Mouse (Mus musculus) midbrain, embryonic 16.5 days (tissue): Measurements from ENCODE around the gene Chst15. TPM values are rescaled to one million over a fixed set of nuclear protein-coding genes. Genes with fewer than 3 reads are reported as not detected.

Experiments
- ATAC-seq: fragments of 200-750 bp; cut with Nextera tagmentation; 2 replicates; pipeline ENCODE4 v1.8.0; 2017; ENCODE audit warnings: moderate TSS enrichment
- H3K27ac ChIP-seq: fragments of 300-500 bp; sonication (generic); 2 replicates; pipeline ENCODE4 v1.5.1; 2014; ENCODE audit warnings: mild to moderate bottlenecking, low read length, mixed read lengths
- H3K27me3 ChIP-seq: fragments of 300-500 bp; sonication (generic); 2 replicates; pipeline ENCODE4 v1.6.1; 2014; ENCODE audit warnings: low read depth, low read length, mixed read lengths; ENCODE audit not compliant: control insufficient read depth, insufficient read depth
- H3K36me3 ChIP-seq: fragments of 300-500 bp; sonication (generic); 2 replicates; pipeline ENCODE4 v1.6.1; 2014; ENCODE audit warnings: mild to moderate bottlenecking, low read length, moderate library complexity, mixed read lengths; ENCODE audit not compliant: control insufficient read depth, insufficient read depth
- H3K4me1 ChIP-seq: fragments of 300-500 bp; sonication (generic); 2 replicates; pipeline ENCODE4 v1.6.1; 2014; ENCODE audit warnings: mild to moderate bottlenecking, low read length, mixed read lengths; ENCODE audit not compliant: control insufficient read depth, insufficient read depth
- H3K4me2 ChIP-seq: fragments of 300-500 bp; sonication (generic); 2 replicates; pipeline ENCODE4 v1.6.1; 2014; ENCODE audit warnings: mild to moderate bottlenecking, low read length, mixed read lengths
- H3K4me3 ChIP-seq: fragments of 300-500 bp; sonication (generic); 2 replicates; pipeline ENCODE4 v1.5.1; 2014; ENCODE audit warnings: low read depth, mild to moderate bottlenecking, low read length, moderate library complexity, mixed read lengths
- H3K9ac ChIP-seq: fragments of 300-500 bp; sonication (generic); 2 replicates; pipeline ENCODE4 v1.6.1; 2014; ENCODE audit warnings: low read depth, low read length, mixed read lengths
- H3K9me3 ChIP-seq: fragments of 300-500 bp; sonication (generic); replicated peaks from 2 replicates; pipeline ENCODE4 v1.6.1; 2014; ENCODE audit warnings: mild to moderate bottlenecking, low read length, mixed read lengths; ENCODE audit not compliant: control insufficient read depth, poor library complexity, severe bottlenecking
- WGBS: fragments of 180-500 bp; shearing (Covaris S2); extraction: QIAGEN DNeasy Blood & Tissue Kit; methylation state at CpG from one replicate; pipeline ENCODE4 v1.1.7; 2014; 5-methylcytosine and 5-hydroxymethylcytosine counted together
- polyA plus RNA-seq: library from polyadenylated mRNA; unstranded; fragments of >200 nt; fragmentation: Nextera tagmentation; extraction: Ambion mirVana; gene quantifications from 2 replicates; pipeline ENCODE4 v1.2.1, GENCODE M21; 2015

The Chst15 gene
- polyA plus RNA-seq, 1 experiment from 2014 or later: 12.6 TPM

DNA sequence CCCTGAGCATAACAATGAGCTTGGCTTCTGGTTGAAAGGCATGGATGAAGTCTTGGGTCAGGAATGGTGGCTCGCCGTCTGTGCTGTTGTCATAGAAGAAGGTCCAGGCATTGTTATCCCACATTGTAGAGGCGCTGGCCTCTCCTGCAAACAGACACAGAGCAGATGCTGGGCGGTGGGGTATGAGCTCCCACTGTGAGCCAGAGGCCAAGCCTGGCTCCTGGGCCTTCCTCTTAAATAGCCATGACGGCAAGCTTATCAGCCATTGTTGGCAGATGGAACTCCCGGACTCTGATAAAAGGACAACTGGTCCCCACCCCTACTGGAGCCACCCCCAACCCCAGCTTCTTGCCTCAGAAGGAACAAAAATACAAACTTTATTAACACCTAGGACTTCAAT lies 54.3 kb downstream of the Chst15 start:
- H3K9ac ChIP-seq: no peak overlapping the region
- 14% methylated on average over 6 of the region's 6 CpGs for WGBS
- H3K4me3 ChIP-seq: no peak overlapping the region
- H3K9me3 ChIP-seq: no peaks in the 10 kb centered on the region
- peaks cover 4% of the 10 kb centered on the region; the same call in 1 of the 2 replicates for H3K4me1 ChIP-seq
- no peaks in the 10 kb centered on the region for H3K36me3 ChIP-seq
- no peak overlapping the region for H3K4me2 ChIP-seq
- H3K27ac ChIP-seq: no peak overlapping the region
- no peaks in the 10 kb centered on the region for H3K27me3 ChIP-seq
- ATAC-seq: no peak

DNA sequence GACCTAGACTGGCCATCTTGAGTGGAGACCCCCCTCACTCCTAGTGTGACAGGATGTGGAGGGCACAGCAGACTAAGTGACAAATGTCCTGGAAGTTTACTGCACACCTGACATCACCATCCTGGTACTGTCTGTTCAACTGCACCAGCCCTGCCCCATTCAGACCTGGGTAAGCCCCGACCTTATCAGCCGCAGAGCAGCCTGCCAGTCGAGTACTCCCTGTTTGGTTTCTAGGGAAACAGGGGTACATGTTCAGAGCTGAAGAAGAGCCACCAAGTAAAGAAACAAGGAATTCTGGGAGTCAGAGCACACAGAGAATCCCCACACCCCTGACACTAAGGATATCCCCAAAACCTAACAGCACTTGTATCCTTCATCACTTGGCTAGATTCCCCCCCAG lies 55.1 kb downstream of the Chst15 start:
- Histone ChIP-seq H3K4me3 (no peak overlapping the region), H3K9ac (no peak overlapping the region), H3K4me2 (no peak overlapping the region), H3K4me1 (peaks cover 4% of the 10 kb centered on the region; the same call in 1 of the 2 replicates), H3K27me3 (no peaks in the 10 kb centered on the region), H3K27ac (no peak overlapping the region), H3K9me3 (no peaks in the 10 kb centered on the region), H3K36me3 (no peaks in the 10 kb centered on the region)
- WGBS: 35% methylated on average over 3 of the region's 3 CpGs
- no peak for ATAC-seq

DNA sequence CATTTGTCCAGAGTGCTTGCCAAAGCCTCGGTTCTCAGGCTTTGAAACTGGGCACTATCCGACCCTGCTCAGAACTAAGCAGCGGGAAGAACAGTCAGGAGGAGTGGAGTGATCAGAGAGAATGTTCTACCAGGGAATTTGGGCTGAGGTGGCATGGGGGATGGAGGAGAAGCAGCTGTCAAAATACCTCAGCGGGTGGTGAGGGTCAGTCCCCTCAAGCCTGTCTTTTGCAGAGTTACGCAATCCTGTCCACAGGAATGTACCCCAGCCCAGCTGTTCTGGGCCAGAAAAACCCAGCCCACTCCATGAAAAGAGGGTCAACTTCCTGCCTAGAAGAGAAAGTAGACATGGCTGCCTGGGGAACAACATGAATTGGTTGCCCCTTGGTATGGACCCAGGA lies 56.4 kb downstream of the Chst15 start:
- Histone ChIP-seq H3K36me3 (no peaks in the 10 kb centered on the region), H3K4me2 (no peak overlapping the region), H3K4me3 (no peak overlapping the region), H3K4me1 (peaks cover 4% of the 10 kb centered on the region; the same call in 1 of the 2 replicates), H3K27me3 (no peaks in the 10 kb centered on the region), H3K9ac (no peak overlapping the region), H3K27ac (no peak overlapping the region), H3K9me3 (no peaks in the 10 kb centered on the region)
- WGBS: 69% methylated on average over 5 of the region's 5 CpGs
- ATAC-seq: no peak

DNA sequence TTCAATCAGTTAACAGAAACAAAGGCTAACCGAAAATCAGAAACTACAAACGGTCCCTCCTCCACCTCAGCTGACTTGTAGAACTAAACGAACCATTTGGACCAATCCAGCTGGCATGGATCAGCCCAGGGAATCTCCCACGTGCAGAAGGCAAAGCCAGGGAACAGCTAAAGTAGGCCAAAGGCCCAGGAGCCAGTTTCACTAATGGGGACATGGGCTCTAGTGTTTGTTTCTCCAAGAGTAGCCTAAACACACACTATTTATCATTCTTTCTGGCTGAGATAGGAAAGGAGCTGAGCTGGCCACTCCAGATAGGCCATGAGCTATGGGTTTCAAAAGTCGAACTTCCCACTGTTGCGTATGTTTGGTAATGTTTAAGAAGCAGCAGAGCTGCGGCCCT lies 58.2 kb downstream of the Chst15 start:
- Histone ChIP-seq H3K4me2 (no peak overlapping the region), H3K4me1 (0 out of 2 replicates have a peak, but pooled peaks cover 4% of the 10 kb centered on the region), H3K27ac (no peak overlapping the region), H3K36me3 (no peaks in the 10 kb centered on the region), H3K9ac (no peak overlapping the region), H3K4me3 (no peak overlapping the region), H3K27me3 (no peaks in the 10 kb centered on the region), H3K9me3 (no peaks in the 10 kb centered on the region)
- no peak for ATAC-seq
- WGBS: 42% methylated on average over 7 of the region's 7 CpGs

DNA sequence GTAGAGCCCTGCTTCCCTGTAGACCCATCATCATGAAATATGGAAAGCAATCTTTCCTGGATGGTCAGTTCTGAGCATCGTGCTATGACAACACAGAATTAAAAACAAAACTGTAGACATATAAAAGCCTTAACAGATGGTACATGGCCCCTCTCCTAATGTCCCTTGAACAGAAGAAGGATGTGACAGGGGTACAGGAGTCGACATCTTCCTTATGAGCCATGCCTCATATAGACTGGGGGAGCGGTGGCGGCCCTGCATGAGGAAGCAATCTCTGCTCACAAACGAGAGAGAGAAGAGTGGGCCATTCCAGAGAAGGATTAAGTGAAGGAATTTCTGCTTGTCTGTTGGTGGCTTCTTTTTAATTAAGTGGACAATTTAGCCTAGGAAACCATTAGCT lies 58.8 kb downstream of the Chst15 start:
- no peak overlapping the region for H3K9ac ChIP-seq
- no peak overlapping the region for H3K4me2 ChIP-seq
- no peaks in the 10 kb centered on the region for H3K36me3 ChIP-seq
- 60% methylated on average over 5 of the region's 5 CpGs for WGBS
- H3K27me3 ChIP-seq: no peaks in the 10 kb centered on the region
- H3K27ac ChIP-seq: no peak overlapping the region
- no peaks in the 10 kb centered on the region for H3K9me3 ChIP-seq
- H3K4me1 ChIP-seq: 0 out of 2 replicates have a peak, but pooled peaks cover 4% of the 10 kb centered on the region
- no peak for ATAC-seq
- no peak overlapping the region for H3K4me3 ChIP-seq

DNA sequence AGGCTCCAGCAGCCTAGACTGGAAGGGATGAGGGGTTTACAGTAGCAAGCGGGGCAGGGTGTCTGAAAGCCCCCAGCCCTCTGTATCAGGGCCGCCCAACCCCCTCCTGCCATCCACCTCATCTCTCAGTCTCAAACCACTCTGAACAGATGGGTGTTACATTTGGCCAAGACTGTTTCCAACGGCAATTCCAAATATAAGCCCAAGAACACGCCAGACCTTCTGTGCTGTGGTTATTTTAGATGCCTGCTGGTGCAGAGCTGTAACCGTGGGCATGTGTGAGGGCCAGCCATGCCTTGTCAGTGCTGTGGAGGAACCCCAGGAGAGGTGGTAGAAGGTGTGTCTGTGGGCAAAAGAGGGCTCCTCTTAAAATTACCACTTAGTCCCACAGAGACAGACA lies 63.5 kb downstream of the Chst15 start:
- no peak overlapping the region for H3K4me3 ChIP-seq
- WGBS: 87% methylated on average over 5 of the region's 5 CpGs
- H3K4me2 ChIP-seq: no peak overlapping the region
- peaks cover 2% of the 10 kb centered on the region; the same call in 1 of the 2 replicates for H3K4me1 ChIP-seq
- H3K36me3 ChIP-seq: no peaks in the 10 kb centered on the region
- H3K9me3 ChIP-seq: no peaks in the 10 kb centered on the region
- no peak overlapping the region for H3K27ac ChIP-seq
- no peak overlapping the region for H3K9ac ChIP-seq
- no peak for ATAC-seq
- H3K27me3 ChIP-seq: no peaks in the 10 kb centered on the region

DNA sequence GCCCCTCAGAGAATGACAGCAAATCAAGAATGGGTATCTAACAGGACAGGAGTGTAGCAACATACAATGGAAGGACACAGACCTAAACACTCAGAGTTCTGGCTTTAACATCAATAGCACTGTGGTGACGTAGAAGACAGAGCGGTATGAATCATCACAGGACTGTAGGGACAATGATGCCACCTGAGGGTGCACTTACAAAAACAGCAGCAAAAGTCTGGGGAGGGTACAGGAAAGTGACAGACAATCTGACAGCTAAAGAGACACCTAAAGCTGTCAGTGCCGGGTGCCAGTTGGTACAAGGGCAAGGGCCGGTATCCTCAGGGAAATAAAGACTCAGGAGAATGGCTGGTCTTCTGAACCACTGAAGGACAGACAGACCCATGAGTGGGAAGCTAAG lies 64.0 kb downstream of the Chst15 start:
- Histone ChIP-seq H3K4me2 (no peak overlapping the region), H3K36me3 (no peaks in the 10 kb centered on the region)

DNA sequence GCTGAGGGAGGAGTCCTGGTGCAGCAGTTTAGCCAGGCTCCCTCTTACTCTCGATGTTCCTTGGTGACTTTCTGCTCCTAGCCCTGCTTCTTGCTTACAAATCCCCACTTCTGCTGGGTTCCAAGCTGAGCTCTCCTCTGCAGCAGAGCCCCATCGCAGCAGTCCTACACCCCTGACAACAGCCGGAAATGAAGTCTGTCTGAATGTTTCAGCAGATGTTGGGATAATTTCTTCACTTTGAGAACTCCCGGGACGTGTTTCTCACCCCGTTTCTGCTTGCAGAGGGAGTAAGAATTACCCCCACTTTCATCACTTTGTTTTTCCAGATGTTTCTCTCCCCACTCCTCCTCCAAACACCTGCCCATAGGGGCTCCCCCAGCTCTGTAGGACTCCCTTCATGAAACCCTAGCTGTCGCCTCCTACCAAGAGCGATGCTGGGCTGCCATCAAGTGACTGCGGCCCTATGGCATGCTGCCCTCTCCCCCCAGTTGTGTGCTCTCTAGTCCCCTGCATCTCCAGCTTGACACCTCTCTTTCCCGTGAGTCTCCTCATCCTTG lies 67.4 kb downstream of the Chst15 start:
- Histone ChIP-seq H3K4me3 (no peak overlapping the region), H3K9me3 (no peaks in the 10 kb centered on the region), H3K4me2 (no peak overlapping the region), H3K36me3 (no peaks in the 10 kb centered on the region), H3K27me3 (no peaks in the 10 kb centered on the region), H3K27ac (no peak overlapping the region), H3K9ac (no peak overlapping the region; the same call in 1 of the 2 replicates), H3K4me1 (peaks cover 19% of the 10 kb centered on the region)
- no peak for ATAC-seq
- 76% methylated on average over 10 of the region's 10 CpGs for WGBS

More for the DNA sequence above, 64.0 kb downstream of the Chst15 start:
- WGBS: 82% methylated on average over 4 of the region's 4 CpGs
- Histone ChIP-seq H3K9ac (no peak overlapping the region), H3K4me3 (no peak overlapping the region), H3K27me3 (no peaks in the 10 kb centered on the region), H3K27ac (no peak overlapping the region), H3K9me3 (no peaks in the 10 kb centered on the region), H3K4me1 (peaks cover 4% of the 10 kb centered on the region; the same call in 1 of the 2 replicates)
- no peak for ATAC-seq

DNA sequence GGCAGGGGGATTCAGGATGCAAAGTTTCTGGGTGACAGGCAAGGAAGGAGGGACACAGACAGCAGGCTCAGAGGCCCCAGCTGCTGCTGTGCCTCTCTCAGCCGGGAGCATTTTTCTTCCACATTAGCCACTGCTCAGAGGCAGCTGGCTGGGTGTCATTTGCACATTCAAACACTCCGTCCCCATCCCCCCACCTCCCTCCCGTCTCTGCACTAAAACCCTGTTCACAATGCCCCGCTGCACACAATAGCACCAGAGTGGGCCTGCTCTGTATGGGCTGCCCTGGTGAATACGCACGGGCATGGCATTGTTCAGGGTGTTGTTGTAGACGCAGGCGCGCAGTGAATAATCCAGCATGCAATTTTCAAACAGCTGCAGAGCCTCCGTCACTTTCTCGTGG lies 69.5 kb downstream of the Chst15 start:
- peak overlapping the region; percentile 23 for H3K4me2 ChIP-seq
- H3K4me3 ChIP-seq: no peak overlapping the region
- no peaks in the 10 kb centered on the region for H3K27me3 ChIP-seq
- H3K9ac ChIP-seq: peak overlapping the region; percentile 13; the same call in 1 of the 2 replicates
- peak overlapping the region; percentile 77 for H3K27ac ChIP-seq
- peak; percentile 90 for ATAC-seq
- no peaks in the 10 kb centered on the region for H3K36me3 ChIP-seq
- H3K4me1 ChIP-seq: peaks cover 19% of the 10 kb centered on the region
- WGBS: 5% methylated on average over 11 of the region's 11 CpGs
- H3K9me3 ChIP-seq: no peaks in the 10 kb centered on the region
